Mouse (Mus musculus): ENCODE results near the gene Ctso.
A peak's percentile ranks its signal among the peaks of the same experiment; 100 is the strongest.

Ctso gene

GRCm38 (mm10) chr3:81951785-81952184 is 19.4 kb downstream of the Ctso start:
- DNase-seq (ENCODE audit: low read depth, low spot score): no peak

GRCm38 (mm10) chr3:81957484-81957883 is 25.1 kb downstream of the Ctso start:
- DNase-seq (ENCODE audit: low read depth, low spot score): no peak

- DNase-seq (ENCODE audit: low read depth, low spot score): no peak
Measured at GRCm38 (mm10) chr3:81961336-81961735, 28.9 kb downstream of the Ctso start.

- no peak for DNase-seq (ENCODE audit: low read depth, low spot score)
Measured at GRCm38 (mm10) chr3:81963768-81964167, 31.4 kb downstream of the Ctso start.

- DNase-seq (ENCODE audit: low read depth, low spot score): no peak
Measured at GRCm38 (mm10) chr3:81964596-81964995, 32.2 kb downstream of the Ctso start.

- peak; percentile 2 for DNase-seq (ENCODE audit: low read depth, low spot score)
Measured at GRCm38 (mm10) chr3:81975607-81976006, 43.2 kb downstream of the Ctso start.

- DNase-seq (ENCODE audit: low read depth, low spot score): no peak
Measured at GRCm38 (mm10) chr3:81976102-81976501, 43.7 kb downstream of the Ctso start, which contains the start of gene Tdo2. Gene Tdo2 (minus strand): TSS chr3:81976202.

- DNase-seq (ENCODE audit: low read depth, low spot score): no peak
Measured at GRCm38 (mm10) chr3:81981576-81981975, 49.2 kb downstream of the Ctso start.

- no peak for DNase-seq (ENCODE audit: low read depth, low spot score)
Measured at GRCm38 (mm10) chr3:81981990-81982389, 49.6 kb downstream of the Ctso start, which contains the start of gene Asic5. Gene Asic5 (plus strand): TSS chr3:81982290.

- DNase-seq (ENCODE audit: low read depth, low spot score): no peak
Measured at GRCm38 (mm10) chr3:81983120-81983895, 50.9 kb downstream of the Ctso start.

- no peak for DNase-seq (ENCODE audit: low read depth, low spot score)
Measured at GRCm38 (mm10) chr3:81985100-81985499, 52.7 kb downstream of the Ctso start.

- DNase-seq (ENCODE audit: low read depth, low spot score): no peak
Measured at GRCm38 (mm10) chr3:81986103-81986502, 53.7 kb downstream of the Ctso start.

GRCm38 (mm10) chr3:81987628-81988027 is 55.2 kb downstream of the Ctso start:
- DNase-seq (ENCODE audit: low read depth, low spot score): no peak

GRCm38 (mm10) chr3:81989692-81990141 is 57.3 kb downstream of the Ctso start:
- DNase-seq (ENCODE audit: low read depth, low spot score): no peak

- no peak for DNase-seq (ENCODE audit: low read depth, low spot score)
Measured at GRCm38 (mm10) chr3:81990531-81990930, 58.1 kb downstream of the Ctso start.

- DNase-seq (ENCODE audit: low read depth, low spot score): no peak
Measured at GRCm38 (mm10) chr3:81995371-81995770, 63.0 kb downstream of the Ctso start.

GRCm38 (mm10) chr3:81995988-81996387 is 63.6 kb downstream of the Ctso start:
- peak; percentile 23 for DNase-seq (ENCODE audit: low read depth, low spot score)

Data from ES-CJ7 (cell line).